Mouse (Mus musculus): ENCODE measurements around the gene Magi2. TPM values are rescaled to one million over a fixed set of nuclear protein-coding genes. Genes with fewer than 3 reads are reported as not detected.

Gene Magi2
- polyA plus RNA-seq, 1 experiment from 2014 or later, result 7.3 TPM

- 37% methylated on average over 5 of the region's 5 CpGs for WGBS
- Histone ChIP-seq H3K4me1 (ENCODE audit: control insufficient read depth, insufficient read depth, low read length) (no peaks in the 10 kb centered on the region), H3K9ac (replicated peaks; ENCODE audit: low read depth, low read length) (no peak overlapping the region), H3K27ac (ENCODE audit: low read length) (no peak overlapping the region), H3K9me3 (ENCODE audit: control insufficient read depth, low read depth, low read length) (no peaks in the 10 kb centered on the region), H3K27me3 (ENCODE audit: control insufficient read depth, insufficient read depth, low read length) (no peaks in the 10 kb centered on the region), H3K36me3 (ENCODE audit: control insufficient read depth, insufficient read depth, low read length) (no peaks in the 10 kb centered on the region), H3K4me2 (replicated peaks; ENCODE audit: low read depth, low read length) (no peak overlapping the region), H3K4me3 (ENCODE audit: low read depth, low read length) (no peak overlapping the region)
- no peak for ATAC-seq (ENCODE audit: insufficient number of reproducible peaks, insufficient read depth, low FRiP score, low read depth)
Measured at GRCm38 (mm10) chr5:20056074-20056842, 829.4 kb downstream of the Magi2 start.

- 80% methylated on average over 2 of the region's 2 CpGs for WGBS
- Histone ChIP-seq H3K4me3 (ENCODE audit: low read depth, low read length) (no peak overlapping the region), H3K9ac (replicated peaks; ENCODE audit: low read depth, low read length) (no peak overlapping the region), H3K27ac (ENCODE audit: low read length) (no peak overlapping the region), H3K4me2 (replicated peaks; ENCODE audit: low read depth, low read length) (no peak overlapping the region), H3K4me1 (ENCODE audit: control insufficient read depth, insufficient read depth, low read length) (no peaks in the 10 kb centered on the region), H3K36me3 (ENCODE audit: control insufficient read depth, insufficient read depth, low read length) (no peaks in the 10 kb centered on the region), H3K9me3 (ENCODE audit: control insufficient read depth, low read depth, low read length) (no peaks in the 10 kb centered on the region), H3K27me3 (ENCODE audit: control insufficient read depth, insufficient read depth, low read length) (no peaks in the 10 kb centered on the region)
- no peak for ATAC-seq (ENCODE audit: insufficient number of reproducible peaks, insufficient read depth, low FRiP score, low read depth)
Measured at GRCm38 (mm10) chr5:20056856-20057255, 830.0 kb downstream of the Magi2 start.

- Histone ChIP-seq H3K36me3 (ENCODE audit: control insufficient read depth, insufficient read depth, low read length) (no peaks in the 10 kb centered on the region), H3K27ac (ENCODE audit: low read length) (no peak overlapping the region), H3K9me3 (ENCODE audit: control insufficient read depth, low read depth, low read length) (no peaks in the 10 kb centered on the region), H3K4me1 (ENCODE audit: control insufficient read depth, insufficient read depth, low read length) (no peaks in the 10 kb centered on the region), H3K4me3 (ENCODE audit: low read depth, low read length) (no peak overlapping the region), H3K9ac (replicated peaks; ENCODE audit: low read depth, low read length) (no peak overlapping the region), H3K27me3 (ENCODE audit: control insufficient read depth, insufficient read depth, low read length) (no peaks in the 10 kb centered on the region), H3K4me2 (replicated peaks; ENCODE audit: low read depth, low read length) (no peak overlapping the region)
- WGBS, result 84% methylated on average over 4 of the region's 4 CpGs
- no peak for ATAC-seq (ENCODE audit: insufficient number of reproducible peaks, insufficient read depth, low FRiP score, low read depth)
Measured at GRCm38 (mm10) chr5:20062011-20062410, 835.2 kb downstream of the Magi2 start.

GRCm38 (mm10) chr5:20065081-20065480, 838.2 kb downstream of the Magi2 start:
- Histone ChIP-seq H3K9ac (replicated peaks; ENCODE audit: low read depth, low read length) (no peak overlapping the region), H3K27ac (ENCODE audit: low read length) (no peak overlapping the region), H3K36me3 (ENCODE audit: control insufficient read depth, insufficient read depth, low read length) (no peaks in the 10 kb centered on the region), H3K4me1 (ENCODE audit: control insufficient read depth, insufficient read depth, low read length) (no peaks in the 10 kb centered on the region), H3K9me3 (ENCODE audit: control insufficient read depth, low read depth, low read length) (no peaks in the 10 kb centered on the region), H3K27me3 (ENCODE audit: control insufficient read depth, insufficient read depth, low read length) (no peaks in the 10 kb centered on the region), H3K4me2 (replicated peaks; ENCODE audit: low read depth, low read length) (no peak overlapping the region), H3K4me3 (ENCODE audit: low read depth, low read length) (no peak overlapping the region)
- ATAC-seq (ENCODE audit: insufficient number of reproducible peaks, insufficient read depth, low FRiP score, low read depth), result no peak
- WGBS, result 86% methylated on average over 1 of the region's 1 CpGs

- H3K9ac ChIP-seq (replicated peaks; ENCODE audit: low read depth, low read length), result no peak overlapping the region
- no peaks in the 10 kb centered on the region for H3K4me1 ChIP-seq (ENCODE audit: control insufficient read depth, insufficient read depth, low read length)
- no peaks in the 10 kb centered on the region for H3K36me3 ChIP-seq (ENCODE audit: control insufficient read depth, insufficient read depth, low read length)
- WGBS, result 82% methylated on average over 1 of the region's 1 CpGs
- H3K27ac ChIP-seq (ENCODE audit: low read length), result no peak overlapping the region
- no peaks in the 10 kb centered on the region for H3K27me3 ChIP-seq (ENCODE audit: control insufficient read depth, insufficient read depth, low read length)
- no peak overlapping the region for H3K4me3 ChIP-seq (ENCODE audit: low read depth, low read length)
- no peak for ATAC-seq (ENCODE audit: insufficient number of reproducible peaks, insufficient read depth, low FRiP score, low read depth)
- no peak overlapping the region for H3K4me2 ChIP-seq (replicated peaks; ENCODE audit: low read depth, low read length)
- H3K9me3 ChIP-seq (ENCODE audit: control insufficient read depth, low read depth, low read length), result no peaks in the 10 kb centered on the region
Measured at GRCm38 (mm10) chr5:20068496-20068895, 841.7 kb downstream of the Magi2 start.

GRCm38 (mm10) chr5:20068921-20069486, 842.2 kb downstream of the Magi2 start:
- H3K27me3 ChIP-seq (ENCODE audit: control insufficient read depth, insufficient read depth, low read length), result no peaks in the 10 kb centered on the region
- H3K4me1 ChIP-seq (ENCODE audit: control insufficient read depth, insufficient read depth, low read length), result no peaks in the 10 kb centered on the region
- no peak overlapping the region for H3K9ac ChIP-seq (replicated peaks; ENCODE audit: low read depth, low read length)
- 65% methylated on average over 3 of the region's 3 CpGs for WGBS
- H3K9me3 ChIP-seq (ENCODE audit: control insufficient read depth, low read depth, low read length), result no peaks in the 10 kb centered on the region
- no peaks in the 10 kb centered on the region for H3K36me3 ChIP-seq (ENCODE audit: control insufficient read depth, insufficient read depth, low read length)
- H3K4me3 ChIP-seq (ENCODE audit: low read depth, low read length), result no peak overlapping the region
- H3K27ac ChIP-seq (ENCODE audit: low read length), result no peak overlapping the region
- H3K4me2 ChIP-seq (replicated peaks; ENCODE audit: low read depth, low read length), result no peak overlapping the region
- no peak for ATAC-seq (ENCODE audit: insufficient number of reproducible peaks, insufficient read depth, low FRiP score, low read depth)

GRCm38 (mm10) chr5:20074101-20074500, 847.3 kb downstream of the Magi2 start:
- Histone ChIP-seq H3K9ac (replicated peaks; ENCODE audit: low read depth, low read length) (no peak overlapping the region), H3K9me3 (ENCODE audit: control insufficient read depth, low read depth, low read length) (no peaks in the 10 kb centered on the region), H3K4me2 (replicated peaks; ENCODE audit: low read depth, low read length) (no peak overlapping the region), H3K4me3 (ENCODE audit: low read depth, low read length) (no peak overlapping the region), H3K36me3 (ENCODE audit: control insufficient read depth, insufficient read depth, low read length) (no peaks in the 10 kb centered on the region), H3K4me1 (ENCODE audit: control insufficient read depth, insufficient read depth, low read length) (no peaks in the 10 kb centered on the region), H3K27ac (ENCODE audit: low read length) (no peak overlapping the region), H3K27me3 (ENCODE audit: control insufficient read depth, insufficient read depth, low read length) (no peaks in the 10 kb centered on the region)
- ATAC-seq (ENCODE audit: insufficient number of reproducible peaks, insufficient read depth, low FRiP score, low read depth), result no peak
- WGBS, result 79% methylated on average over 5 of the region's 5 CpGs

GRCm38 (mm10) chr5:20074867-20075266, 848.0 kb downstream of the Magi2 start:
- 94% methylated on average over 4 of the region's 4 CpGs for WGBS
- Histone ChIP-seq H3K36me3 (ENCODE audit: control insufficient read depth, insufficient read depth, low read length) (no peaks in the 10 kb centered on the region), H3K4me2 (replicated peaks; ENCODE audit: low read depth, low read length) (no peak overlapping the region), H3K9ac (replicated peaks; ENCODE audit: low read depth, low read length) (no peak overlapping the region), H3K9me3 (ENCODE audit: control insufficient read depth, low read depth, low read length) (no peaks in the 10 kb centered on the region), H3K27me3 (ENCODE audit: control insufficient read depth, insufficient read depth, low read length) (no peaks in the 10 kb centered on the region), H3K27ac (ENCODE audit: low read length) (no peak overlapping the region), H3K4me3 (ENCODE audit: low read depth, low read length) (no peak overlapping the region), H3K4me1 (ENCODE audit: control insufficient read depth, insufficient read depth, low read length) (no peaks in the 10 kb centered on the region)
- no peak for ATAC-seq (ENCODE audit: insufficient number of reproducible peaks, insufficient read depth, low FRiP score, low read depth)

- no peaks in the 10 kb centered on the region for H3K27me3 ChIP-seq (ENCODE audit: control insufficient read depth, insufficient read depth, low read length)
- H3K36me3 ChIP-seq (ENCODE audit: control insufficient read depth, insufficient read depth, low read length), result no peaks in the 10 kb centered on the region
- H3K4me3 ChIP-seq (ENCODE audit: low read depth, low read length), result no peak overlapping the region
- WGBS, result 79% methylated on average over 7 of the region's 7 CpGs
- no peaks in the 10 kb centered on the region for H3K9me3 ChIP-seq (ENCODE audit: control insufficient read depth, low read depth, low read length)
- no peak for ATAC-seq (ENCODE audit: insufficient number of reproducible peaks, insufficient read depth, low FRiP score, low read depth)
- no peaks in the 10 kb centered on the region for H3K4me1 ChIP-seq (ENCODE audit: control insufficient read depth, insufficient read depth, low read length)
- H3K27ac ChIP-seq (ENCODE audit: low read length), result no peak overlapping the region
- no peak overlapping the region for H3K4me2 ChIP-seq (replicated peaks; ENCODE audit: low read depth, low read length)
- no peak overlapping the region for H3K9ac ChIP-seq (replicated peaks; ENCODE audit: low read depth, low read length)
Measured at GRCm38 (mm10) chr5:20078931-20079330, 852.1 kb downstream of the Magi2 start.

All from stomach, embryonic 14.5 days (tissue).